Mouse (Mus musculus) C2C12 (cell line): Measurements from ENCODE around the gene Siae. TPM values are rescaled to one million over a fixed set of nuclear protein-coding genes. Genes with fewer than 3 reads are reported as not detected.

Experiments
- H3K27me3 ChIP-seq: one replicate; pipeline ENCODE4 v1.6.1; 2011; ENCODE audit not compliant: control insufficient read depth, insufficient read depth, insufficient read length
- H3K36me3 ChIP-seq: one replicate; pipeline ENCODE4 v1.6.1; 2011; ENCODE audit not compliant: control insufficient read depth, insufficient read depth
- H3K4me3 ChIP-seq: one replicate; pipeline ENCODE4 v1.5.1; 2011; ENCODE audit warnings: mild to moderate bottlenecking, control low read depth; ENCODE audit not compliant: poor library complexity, insufficient read depth, severe bottlenecking
- H3K79me2 ChIP-seq: one replicate; pipeline ENCODE4 v1.6.1; 2011; ENCODE audit not compliant: control insufficient read depth, insufficient read depth
- H3K79me3 ChIP-seq: one replicate; pipeline ENCODE4 v1.6.1; 2011; ENCODE audit warnings: low read depth, control low read depth
- H3ac ChIP-seq: one replicate; pipeline ENCODE3; 2011; ENCODE audit warnings: low read depth; ENCODE audit not compliant: control insufficient read depth, insufficient read length
- CEBPB ChIP-seq: IDR thresholded peaks from one replicate; pipeline ENCODE4 v1.6.1; 2011; ENCODE audit warnings: low read depth, mild to moderate bottlenecking, control low read depth, moderate library complexity
- CTCF ChIP-seq: IDR thresholded peaks from one replicate; pipeline ENCODE4 v1.5.1; 2011; ENCODE audit not compliant: control insufficient read depth, insufficient read depth, insufficient read length
- FOSL1 ChIP-seq: IDR thresholded peaks from one replicate; pipeline ENCODE4 v1.8.0; 2011; ENCODE audit warnings: mild to moderate bottlenecking, low read length; ENCODE audit not compliant: poor library complexity, insufficient read depth, severe bottlenecking
- MAX ChIP-seq: IDR thresholded peaks from one replicate; pipeline ENCODE4 v1.6.1; 2011; ENCODE audit warnings: mild to moderate bottlenecking, control low read depth
- MYOD1 ChIP-seq: IDR thresholded peaks from one replicate; pipeline ENCODE4 v1.6.1; 2011; ENCODE audit warnings: low read depth; ENCODE audit not compliant: control insufficient read depth, insufficient read length
- MYOG ChIP-seq: IDR thresholded peaks from one replicate; pipeline ENCODE4 v1.6.1; 2011; ENCODE audit not compliant: control insufficient read depth, insufficient read length; ENCODE audit errors: extremely low read depth
- USF1 ChIP-seq: IDR thresholded peaks from one replicate; pipeline ENCODE4 v1.6.1; 2011; ENCODE audit warnings: low read depth, mild to moderate bottlenecking, control low read depth, moderate library complexity
- polyA plus RNA-seq: library from polyadenylated mRNA; unstranded; fragments of >200 nt; fragmentation: generic; extraction: Trizol; gene quantifications from one replicate; pipeline ENCODE4 v1.2.1, GENCODE M21; 2012; ENCODE audit warnings: missing spikeins

Gene Siae
- polyA plus RNA-seq, 1 experiment = 0.51 TPM

- H3K4me3 ChIP-seq = peak overlapping the region; percentile 11
- peaks cover 8% of the 10 kb centered on the region for H3K27me3 ChIP-seq
These were observed 3.6 kb upstream of the Siae start for GRCm38 (mm10) chr9:37551751-37552531.

GRCm38 (mm10) chr9:37552536-37553293 lies 2.8 kb upstream of the Siae start, which contains the start of gene Nrgn:
Nrgn (minus strand) TSS chr9:37552904.
- Histone ChIP-seq H3K4me3 (peak within 1 kb of the TSS; percentile 11), H3ac (peak within 1 kb of the TSS; percentile 47), H3K27me3 (peaks cover 12% of the 10 kb centered on the region), H3K79me3 (no peaks in the 10 kb centered on the region), H3K36me3 (no peaks in the 10 kb centered on the region), H3K79me2 (no peaks in the 10 kb centered on the region)
- no peak for TF ChIP-seq MYOG
- no peak for TF ChIP-seq FOSL1
- TF ChIP-seq CTCF = no peak
- TF ChIP-seq MAX = no peak
- no peak for TF ChIP-seq USF1
- no peak for TF ChIP-seq MYOD1
- TF ChIP-seq CEBPB = no peak

More at GRCm38 (mm10) chr9:37551751-37552531, 3.6 kb upstream of the Siae start:
- no peaks in the 10 kb centered on the region for H3K79me2 ChIP-seq
- no peaks in the 10 kb centered on the region for H3K79me3 ChIP-seq
- peak overlapping the region; percentile 47 for H3ac ChIP-seq
- no peaks in the 10 kb centered on the region for H3K36me3 ChIP-seq
- TF ChIP-seq MYOG (no peak), CTCF (no peak), MAX (no peak), FOSL1 (no peak), MYOD1 (no peak), USF1 (no peak), CEBPB (no peak)

- Histone ChIP-seq H3ac (no peak overlapping the region), H3K79me3 (no peaks in the 10 kb centered on the region), H3K36me3 (no peaks in the 10 kb centered on the region), H3K4me3 (no peak overlapping the region), H3K27me3 (peaks cover 18% of the 10 kb centered on the region), H3K79me2 (no peaks in the 10 kb centered on the region)
- no peak for TF ChIP-seq FOSL1
- TF ChIP-seq USF1 = peak; percentile 68
These were observed 1.2 kb upstream of the Siae start for GRCm38 (mm10) chr9:37554279-37554678.

GRCm38 (mm10) chr9:37556366-37556765 lies 868 bp downstream of the Siae start:
- no peaks in the 10 kb centered on the region for H3K79me2 ChIP-seq
- no peaks in the 10 kb centered on the region for H3K79me3 ChIP-seq
- no peak overlapping the region for H3K4me3 ChIP-seq
- TF ChIP-seq MAX = no peak
- TF ChIP-seq USF1 = peak; percentile 40
- TF ChIP-seq MYOG = no peak
- no peaks in the 10 kb centered on the region for H3K36me3 ChIP-seq
- peaks cover 16% of the 10 kb centered on the region for H3K27me3 ChIP-seq
- no peak overlapping the region for H3ac ChIP-seq

- Histone ChIP-seq H3K27me3 (peaks cover 10% of the 10 kb centered on the region), H3K4me3 (no peak overlapping the region), H3K36me3 (no peaks in the 10 kb centered on the region), H3K79me2 (no peaks in the 10 kb centered on the region), H3ac (no peak overlapping the region), H3K79me3 (no peaks in the 10 kb centered on the region)
- no peak for TF ChIP-seq CTCF
- TF ChIP-seq USF1 = no peak
- no peak for TF ChIP-seq MYOG
- no peak for TF ChIP-seq FOSL1
- no peak for TF ChIP-seq CEBPB
- no peak for TF ChIP-seq MYOD1
- TF ChIP-seq MAX = no peak
These were observed 5.1 kb downstream of the Siae start for GRCm38 (mm10) chr9:37560617-37561016.

- TF ChIP-seq MAX (no peak), FOSL1 (no peak), CTCF (no peak), MYOD1 (no peak), USF1 (no peak), CEBPB (no peak), MYOG (no peak)
- Histone ChIP-seq H3K79me2 (no peaks in the 10 kb centered on the region), H3K36me3 (no peaks in the 10 kb centered on the region), H3K79me3 (no peaks in the 10 kb centered on the region), H3K4me3 (no peak overlapping the region), H3ac (no peak overlapping the region), H3K27me3 (peaks cover 27% of the 10 kb centered on the region)
These were observed 8.3 kb downstream of the Siae start for GRCm38 (mm10) chr9:37563805-37564204.
